Mouse (Mus musculus): ENCODE measurements around the gene Large2.
A peak's percentile ranks its signal among the peaks of the same experiment; 100 is the strongest.

The Large2 gene

DNA sequence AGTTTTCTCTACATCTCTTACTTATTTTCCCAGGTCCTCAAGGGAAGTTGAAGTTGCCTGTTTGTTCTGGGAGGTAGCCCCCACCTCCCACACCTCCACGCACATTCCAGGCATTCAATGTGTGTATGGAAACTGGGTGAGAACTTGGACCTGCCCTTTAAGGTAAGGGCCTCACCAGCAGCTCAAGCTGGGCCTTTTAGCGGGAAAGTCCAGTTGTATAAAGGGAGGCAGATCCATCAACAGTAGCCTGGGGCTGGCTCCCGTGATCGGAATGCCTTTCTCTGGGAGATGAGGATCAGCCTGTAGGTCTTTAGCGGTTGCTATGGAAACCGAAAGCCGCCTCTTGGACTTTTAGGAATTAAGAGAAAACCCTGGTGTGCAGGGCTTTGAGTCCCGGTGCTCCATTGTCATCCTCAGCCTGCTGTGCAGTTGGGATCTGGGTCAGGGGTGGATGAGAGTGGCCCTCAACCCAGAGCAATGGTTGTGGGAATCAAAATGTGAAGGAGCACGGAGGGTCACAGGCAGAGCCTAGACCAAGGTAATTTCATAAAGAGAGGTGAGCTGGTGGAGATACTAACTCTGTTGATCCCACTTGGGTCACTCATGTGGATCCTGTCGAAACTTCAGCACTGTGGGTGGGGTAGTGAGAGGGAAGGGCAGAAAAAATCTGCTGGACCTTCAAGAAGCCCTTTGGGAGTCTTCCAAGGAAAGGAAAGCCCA lies 2.5 kb downstream of the Large2 start:
- no peak for DNase-seq (ENCODE audit: low spot score)

DNA sequence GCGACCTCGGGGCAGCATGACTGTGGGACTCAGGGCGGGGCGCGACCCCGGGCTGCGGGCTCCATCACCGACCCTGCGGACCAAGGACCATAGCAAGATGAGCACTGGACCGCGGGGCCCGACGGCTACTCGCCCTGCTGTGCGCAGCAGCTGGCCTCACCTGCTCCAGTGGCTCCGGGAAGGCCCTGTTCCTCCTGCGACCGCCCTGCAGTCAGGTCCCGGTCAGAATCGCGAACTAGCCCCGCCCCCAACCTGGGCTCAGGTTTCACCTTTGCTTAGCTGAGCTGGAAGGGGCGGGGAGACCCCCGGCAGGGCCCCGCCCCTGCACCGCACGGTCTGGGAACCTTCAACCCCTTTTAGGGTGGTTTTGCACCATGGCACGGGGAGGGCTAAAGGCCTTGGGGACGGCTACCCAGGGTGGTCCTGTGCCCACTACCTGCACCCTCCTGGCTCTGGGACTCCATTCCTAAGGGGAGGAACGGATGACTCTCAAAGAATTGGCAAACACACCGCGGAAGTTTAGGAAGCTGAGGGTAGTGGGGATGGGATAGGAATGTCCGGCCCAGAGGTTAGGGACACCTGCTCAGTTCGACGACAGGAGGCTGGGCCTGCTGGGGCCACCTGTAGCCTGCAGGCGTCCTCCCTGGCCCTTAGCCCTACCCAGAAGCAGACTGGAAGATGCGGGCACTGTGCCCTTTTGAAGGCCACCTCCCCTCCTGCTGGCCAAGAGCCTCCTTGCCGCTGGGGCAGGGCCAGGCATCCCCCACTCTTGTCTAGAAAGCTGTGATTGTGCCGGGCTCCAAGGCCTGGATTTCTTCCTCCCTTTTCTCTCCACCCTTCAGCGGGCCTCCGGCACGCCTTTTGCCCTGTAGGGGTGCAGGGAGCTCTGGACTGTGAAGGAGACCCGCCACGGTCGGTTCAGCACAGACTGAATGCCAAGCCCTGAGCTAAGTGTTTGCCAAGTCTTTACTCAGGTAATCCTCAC lies 3.6 kb downstream of the Large2 start:
- peak; percentile 92 for DNase-seq (ENCODE audit: low spot score)

DNA sequence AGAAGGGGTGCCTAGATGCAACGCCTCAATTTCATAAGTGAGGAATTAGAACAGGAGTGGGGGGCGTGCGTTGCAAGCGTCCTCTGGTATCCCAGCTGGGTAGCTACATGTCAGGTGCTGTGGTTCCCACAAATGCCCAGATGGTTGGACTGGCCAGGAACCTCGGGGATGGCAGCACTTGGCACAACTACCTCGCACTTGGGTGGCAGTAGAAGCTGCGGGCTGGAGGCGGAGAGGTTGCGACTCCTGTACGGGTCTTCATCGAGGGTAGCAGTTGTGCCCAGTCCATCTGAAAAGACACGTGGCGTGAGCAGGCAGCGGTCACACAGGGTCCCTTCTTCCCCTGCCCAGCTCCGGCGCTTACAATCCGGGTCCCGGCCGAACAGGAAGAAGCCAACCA lies 4.3 kb downstream of the Large2 start:
- DNase-seq (ENCODE audit: low spot score), result no peak

- DNase-seq (ENCODE audit: low spot score), result no peak
These were observed 7.2 kb downstream of the Large2 start for GRCm38 (mm10) chr2:92367383-92368029.

- DNase-seq (ENCODE audit: low spot score), result no peak
These were observed 9.1 kb downstream of the Large2 start for GRCm38 (mm10) chr2:92365568-92365967.

DNA sequence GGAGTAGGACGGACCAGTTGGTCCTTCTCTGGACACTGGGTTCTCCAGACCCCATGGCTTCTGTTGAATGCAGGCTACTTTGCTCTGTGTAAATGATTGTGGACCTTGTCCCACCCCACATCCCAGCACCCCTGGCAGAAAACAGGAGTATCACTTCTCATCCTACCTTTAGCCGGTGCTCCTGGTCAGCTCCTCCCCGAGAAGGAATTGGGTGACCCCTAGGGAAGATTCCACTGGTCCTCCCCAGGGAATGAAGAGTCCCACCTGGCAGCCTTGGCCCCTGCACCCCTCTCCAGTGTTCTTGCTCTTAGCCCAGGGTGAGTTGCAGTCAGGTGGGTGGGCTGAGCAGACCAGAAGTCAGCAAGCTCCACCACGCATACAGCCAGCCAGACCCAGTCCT lies 10.6 kb downstream of the Large2 start:
- no peak for DNase-seq (ENCODE audit: low spot score)

GRCm38 (mm10) chr2:92362571-92363228 lies 12.0 kb downstream of the Large2 start:
- no peak for DNase-seq (ENCODE audit: low spot score)

DNA sequence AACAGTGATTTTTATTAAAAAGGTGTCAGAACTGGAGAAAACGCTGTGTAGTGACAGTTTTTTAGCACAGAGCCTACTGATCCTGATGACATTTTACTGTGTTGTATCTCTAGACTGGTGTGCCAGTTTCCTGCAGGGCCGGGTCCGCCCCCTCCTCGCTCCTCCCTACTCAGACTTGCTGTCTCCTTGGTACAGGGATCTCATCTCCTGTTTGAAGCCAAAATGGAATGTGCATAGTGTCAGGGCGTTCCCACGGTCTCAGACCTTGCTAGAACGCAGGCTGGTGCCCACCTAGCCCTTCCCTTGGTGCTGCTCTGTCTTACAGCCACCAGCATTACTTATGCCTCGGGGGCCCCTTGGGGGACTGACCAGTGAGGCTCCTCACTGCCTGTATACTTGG lies 12.9 kb downstream of the Large2 start:
- DNase-seq (ENCODE audit: low spot score), result no peak

DNA sequence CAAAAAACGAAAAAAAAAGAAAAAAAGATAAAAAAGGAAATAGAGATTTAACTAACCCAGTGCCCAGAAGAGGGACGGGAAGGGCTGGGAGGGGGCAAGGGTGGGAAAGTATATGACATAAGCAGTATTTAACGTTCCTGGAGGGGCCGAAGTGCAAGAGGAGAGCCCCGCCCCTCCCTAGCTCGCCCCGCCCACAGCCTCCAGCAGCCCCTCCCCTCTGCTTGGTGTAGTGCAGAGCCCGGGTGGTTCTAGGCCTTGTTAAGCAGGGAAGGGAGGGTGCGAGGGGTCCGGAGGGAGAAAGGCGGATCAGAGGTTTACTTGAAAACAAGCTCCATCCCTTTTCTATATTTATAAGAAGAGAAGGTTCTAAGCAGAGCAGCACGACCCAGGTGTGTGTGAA lies 13.8 kb downstream of the Large2 start:
- no peak for DNase-seq (ENCODE audit: low spot score)

GRCm38 (mm10) chr2:92360186-92360823 lies 14.4 kb downstream of the Large2 start:
- no peak for DNase-seq (ENCODE audit: low spot score)

DNA sequence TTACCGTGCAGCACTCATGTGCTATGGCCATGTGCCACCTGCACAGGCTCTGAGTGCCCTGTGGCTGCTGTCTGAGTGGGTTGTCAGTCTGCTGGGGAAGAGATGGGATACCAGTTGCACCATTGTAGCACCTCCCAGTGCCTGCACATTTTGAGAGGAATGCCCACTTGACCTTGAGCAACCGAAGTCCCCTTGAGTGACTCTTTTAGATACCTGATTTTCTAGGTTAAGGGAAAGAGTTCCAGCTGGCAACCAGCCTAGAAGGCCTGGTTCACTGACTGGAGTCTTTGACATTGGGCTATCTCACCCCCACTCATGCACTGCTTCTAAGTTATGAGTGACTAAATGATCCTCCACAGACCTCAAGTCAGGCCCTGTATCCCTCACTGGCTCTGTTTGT lies 15.4 kb downstream of the Large2 start:
- no peak for DNase-seq (ENCODE audit: low spot score)

DNA sequence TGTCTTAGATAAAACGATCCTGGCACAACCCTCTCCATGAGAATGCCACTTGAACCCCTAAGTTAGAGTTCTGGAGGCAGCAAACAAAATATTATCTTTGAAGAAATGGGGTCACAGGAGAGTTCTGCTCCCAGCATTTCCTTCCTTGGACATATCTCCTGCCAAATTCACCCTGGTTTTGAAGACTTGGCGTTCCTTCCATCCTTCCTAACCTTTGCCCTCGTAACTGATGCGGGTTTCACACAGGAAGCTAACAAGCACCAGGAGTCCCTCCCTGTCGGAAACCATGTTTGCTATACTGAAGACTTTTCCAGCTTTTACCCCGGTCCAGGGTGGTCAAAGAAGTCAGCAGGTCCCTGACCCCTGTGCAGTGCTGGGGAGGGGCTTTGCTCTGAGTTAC lies 20.4 kb downstream of the Large2 start:
- no peak for DNase-seq (ENCODE audit: low spot score)

GRCm38 (mm10) chr2:92353402-92353801 lies 21.3 kb downstream of the Large2 start:
- no peak for DNase-seq (ENCODE audit: low spot score)

GRCm38 (mm10) chr2:92350686-92351085 lies 24.0 kb downstream of the Large2 start:
- no peak for DNase-seq (ENCODE audit: low spot score)

DNA sequence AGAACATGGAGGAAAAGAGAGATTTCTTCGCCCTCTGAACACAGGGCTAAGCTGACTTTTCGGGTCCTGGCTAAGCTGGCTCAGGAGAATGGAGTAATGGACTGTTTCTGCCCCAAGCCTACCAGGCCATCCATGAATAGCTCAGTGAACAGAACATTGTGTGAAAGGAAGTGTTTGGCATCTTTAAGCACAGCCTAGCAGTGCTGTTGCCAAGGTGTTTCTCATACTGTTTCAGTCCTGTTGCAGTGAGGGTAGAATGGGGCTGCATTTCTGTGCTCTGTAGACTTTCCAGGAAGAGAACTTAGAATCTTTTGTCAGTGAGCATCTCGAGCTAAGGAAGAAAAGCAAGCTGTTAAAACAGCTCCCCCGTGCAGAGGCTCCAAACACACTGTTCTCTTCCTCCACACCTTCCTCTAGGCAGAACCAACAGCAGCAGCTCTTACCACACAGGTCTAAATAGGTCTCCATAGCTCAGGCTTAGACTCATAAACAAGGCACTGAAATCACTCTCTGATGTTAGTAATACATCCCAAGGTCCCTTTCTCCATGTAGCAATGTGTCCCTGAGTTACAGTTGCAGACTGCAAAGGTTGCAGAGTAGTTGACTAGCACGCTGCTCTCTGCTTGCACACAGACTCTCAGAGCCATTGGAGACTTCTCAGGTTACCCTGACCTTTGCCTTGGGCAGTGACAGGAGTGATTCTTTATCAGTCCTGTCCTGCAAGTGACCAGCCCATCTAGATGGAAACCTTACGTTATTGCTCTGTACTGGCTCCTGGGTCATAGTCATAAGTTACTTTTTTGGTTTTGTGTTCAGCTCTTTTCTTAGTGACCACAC lies 24.9 kb downstream of the Large2 start:
- DNase-seq (ENCODE audit: low spot score), result no peak

- DNase-seq (ENCODE audit: low spot score), result no peak
These were observed 27.5 kb downstream of the Large2 start for GRCm38 (mm10) chr2:92347191-92347590.

DNA sequence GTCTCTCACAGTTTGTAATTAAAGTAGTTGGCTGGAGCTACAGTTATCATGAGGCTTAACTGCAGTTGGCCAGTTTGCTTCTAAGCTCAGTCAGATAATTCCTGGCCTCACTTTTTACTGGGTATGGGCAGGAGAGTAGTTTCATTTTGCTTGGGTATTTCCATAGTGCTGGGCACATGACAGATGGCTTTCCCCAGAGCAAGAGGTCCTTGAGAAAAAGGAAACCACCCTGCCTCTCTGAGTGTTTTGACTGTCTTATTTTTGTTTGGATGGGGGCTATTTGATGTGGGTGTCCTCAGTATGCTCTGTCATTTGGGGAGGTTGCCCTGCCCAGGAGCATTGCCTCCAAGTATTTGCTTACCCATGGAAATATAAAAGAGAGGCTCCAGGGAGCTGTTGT lies 32.3 kb downstream of the Large2 start:
- DNase-seq (ENCODE audit: low spot score), result no peak

DNA sequence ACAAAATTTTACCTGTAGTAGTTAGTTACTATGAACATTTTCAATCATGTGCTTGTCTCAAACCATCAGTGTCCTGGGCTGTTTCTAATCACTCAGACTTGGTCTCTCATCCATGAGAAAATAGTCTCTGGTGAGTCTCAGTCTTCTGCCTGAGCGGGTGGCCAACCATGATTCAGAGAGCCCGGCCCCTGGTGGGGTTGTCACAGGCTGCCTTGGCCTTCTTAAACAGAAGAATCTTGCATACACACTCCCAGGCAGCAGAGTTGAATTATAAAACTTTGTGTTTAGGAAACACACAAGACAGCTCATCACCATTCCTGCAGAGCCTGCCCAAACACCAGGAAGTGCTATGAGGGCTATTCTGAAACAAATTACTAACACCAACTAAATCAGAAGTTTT lies 42.8 kb downstream of the Large2 start:
- no peak for DNase-seq (ENCODE audit: low spot score)

DNA sequence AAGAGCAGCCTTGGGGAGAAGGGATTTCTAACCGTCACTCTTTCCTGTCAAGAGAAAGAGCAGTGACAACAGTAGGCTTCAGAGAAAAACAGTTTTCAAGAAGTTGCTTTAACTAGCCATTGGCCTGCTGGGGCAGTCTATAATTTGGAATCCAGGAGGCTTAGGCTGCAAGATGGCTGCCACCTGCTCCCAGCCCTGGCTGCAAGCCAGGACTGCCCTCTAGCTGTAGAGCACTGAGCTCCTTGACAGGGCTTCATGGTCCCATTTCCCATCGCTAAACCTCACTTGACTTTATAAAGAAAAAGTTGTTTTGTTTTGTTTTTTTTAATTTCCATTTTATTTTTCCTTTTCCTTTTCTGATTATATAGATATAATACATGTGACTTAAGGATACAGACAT lies 43.3 kb downstream of the Large2 start:
- DNase-seq (ENCODE audit: low spot score), result no peak

DNA sequence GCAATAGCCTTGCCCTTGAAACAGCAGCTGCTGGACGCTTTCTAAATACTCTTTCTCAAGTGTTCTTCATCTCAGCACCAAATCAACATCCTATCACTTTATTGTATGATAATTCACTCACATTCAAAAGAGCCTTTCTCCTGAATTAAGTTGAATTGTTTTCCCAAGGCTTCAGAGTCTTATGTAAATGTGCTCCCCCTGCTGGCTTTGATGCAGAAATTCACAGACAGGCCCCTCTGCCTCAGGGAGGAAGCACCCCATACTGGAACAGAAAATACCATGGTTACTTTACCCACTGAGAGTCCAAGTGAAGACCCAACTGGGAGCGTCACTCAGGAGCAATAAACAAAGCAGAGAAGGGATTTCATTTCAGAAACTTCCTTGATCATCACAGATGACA lies 43.8 kb downstream of the Large2 start:
- peak; percentile 18 for DNase-seq (ENCODE audit: low spot score)

GRCm38 (mm10) chr2:92328206-92328605 lies 46.5 kb downstream of the Large2 start:
- DNase-seq (ENCODE audit: low spot score), result no peak

All from urinary bladder, postnatal 14 days (tissue).